Mouse (Mus musculus): Measurements from ENCODE around the gene Arhgef33. TPM values are rescaled to one million over a fixed set of nuclear protein-coding genes. Genes with fewer than 3 reads are reported as not detected.
A peak's percentile ranks its signal among the peaks of the same experiment; 100 is the strongest.

Arhgef33 gene
- polyA plus RNA-seq, 1 experiment: not detected

DNA sequence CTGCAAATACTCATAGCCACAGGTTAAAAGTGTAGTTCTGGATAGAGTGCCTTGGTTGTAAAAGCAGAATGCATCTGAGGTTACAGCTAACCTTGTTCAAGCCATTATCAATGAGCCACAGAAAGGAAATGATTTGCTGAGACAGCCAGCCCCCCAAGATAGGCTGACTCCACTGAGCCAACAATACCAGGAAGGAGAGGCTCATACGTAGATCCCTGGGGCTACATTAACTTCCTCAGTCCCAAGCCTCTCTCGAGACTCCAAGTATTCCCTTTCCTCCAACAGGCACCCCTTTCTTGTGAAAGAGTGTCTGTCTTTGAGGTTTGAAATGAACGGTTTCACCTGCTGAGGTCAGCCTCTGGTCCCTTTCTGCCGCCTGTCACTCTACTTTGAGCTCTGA lies 22.8 kb upstream of the Arhgef33 start:
- H3K36me3 ChIP-seq (ENCODE audit: control insufficient read depth, insufficient read depth, low read length, poor library complexity, severe bottlenecking): no peaks in the 10 kb centered on the region
- TF ChIP-seq POLR2A (IDR thresholded peaks at IDR 0.05; ENCODE audit: insufficient read depth, low read length): no peak
- no peak for TF ChIP-seq CTCF (IDR thresholded peaks at IDR 0.05; ENCODE audit: low read depth, low read length)
- TF ChIP-seq EP300 (IDR thresholded peaks at IDR 0.05; ENCODE audit: insufficient read depth, low read depth, low read length): no peak
- H3K27me3 ChIP-seq (ENCODE audit: control insufficient read depth, insufficient read depth, low read length, poor library complexity, severe bottlenecking): no peaks in the 10 kb centered on the region
- no peak overlapping the region for H3K27ac ChIP-seq (ENCODE audit: insufficient read depth, low read length)
- H3K4me1 ChIP-seq (ENCODE audit: control insufficient read depth, insufficient read depth, low read length): no peaks in the 10 kb centered on the region
- no peak overlapping the region for H3K9ac ChIP-seq (ENCODE audit: low read depth, poor library complexity, severe bottlenecking)
- H3K9me3 ChIP-seq (replicated peaks; ENCODE audit: control insufficient read depth, insufficient read depth, low read length, poor library complexity, severe bottlenecking): no peaks in the 10 kb centered on the region
- H3K4me3 ChIP-seq (ENCODE audit: low read depth, low read length): no peak overlapping the region

DNA sequence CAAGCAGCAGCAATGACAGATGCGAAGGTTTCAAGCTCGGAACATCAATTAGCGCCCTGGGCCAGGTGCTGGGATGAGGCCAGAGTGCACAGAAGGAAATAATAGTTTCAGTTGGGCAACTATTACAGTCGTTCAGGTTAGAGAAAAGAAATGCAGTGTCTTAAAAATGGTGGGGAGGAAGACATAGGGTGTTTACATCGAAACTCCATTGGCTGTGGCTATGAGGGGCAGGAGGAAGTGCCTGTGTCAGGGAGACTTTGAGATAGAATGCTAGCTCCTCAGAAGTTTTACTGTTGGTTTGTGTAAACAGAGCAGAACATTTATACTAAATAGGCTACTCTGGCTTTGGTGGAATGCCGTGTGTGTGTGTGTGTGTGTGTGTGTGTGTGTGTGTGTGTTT lies 19.2 kb upstream of the Arhgef33 start:
- Histone ChIP-seq H3K36me3 (ENCODE audit: control insufficient read depth, insufficient read depth, low read length, poor library complexity, severe bottlenecking) (no peaks in the 10 kb centered on the region), H3K9ac (ENCODE audit: low read depth, poor library complexity, severe bottlenecking) (no peak overlapping the region), H3K4me1 (ENCODE audit: control insufficient read depth, insufficient read depth, low read length) (no peaks in the 10 kb centered on the region), H3K4me3 (ENCODE audit: low read depth, low read length) (no peak overlapping the region), H3K27ac (ENCODE audit: insufficient read depth, low read length) (no peak overlapping the region), H3K27me3 (ENCODE audit: control insufficient read depth, insufficient read depth, low read length, poor library complexity, severe bottlenecking) (no peaks in the 10 kb centered on the region), H3K9me3 (replicated peaks; ENCODE audit: control insufficient read depth, insufficient read depth, low read length, poor library complexity, severe bottlenecking) (no peaks in the 10 kb centered on the region)
- no peak for TF ChIP-seq POLR2A (IDR thresholded peaks at IDR 0.05; ENCODE audit: insufficient read depth, low read length)
- no peak for TF ChIP-seq EP300 (IDR thresholded peaks at IDR 0.05; ENCODE audit: insufficient read depth, low read depth, low read length)
- TF ChIP-seq CTCF (IDR thresholded peaks at IDR 0.05; ENCODE audit: low read depth, low read length): no peak

DNA sequence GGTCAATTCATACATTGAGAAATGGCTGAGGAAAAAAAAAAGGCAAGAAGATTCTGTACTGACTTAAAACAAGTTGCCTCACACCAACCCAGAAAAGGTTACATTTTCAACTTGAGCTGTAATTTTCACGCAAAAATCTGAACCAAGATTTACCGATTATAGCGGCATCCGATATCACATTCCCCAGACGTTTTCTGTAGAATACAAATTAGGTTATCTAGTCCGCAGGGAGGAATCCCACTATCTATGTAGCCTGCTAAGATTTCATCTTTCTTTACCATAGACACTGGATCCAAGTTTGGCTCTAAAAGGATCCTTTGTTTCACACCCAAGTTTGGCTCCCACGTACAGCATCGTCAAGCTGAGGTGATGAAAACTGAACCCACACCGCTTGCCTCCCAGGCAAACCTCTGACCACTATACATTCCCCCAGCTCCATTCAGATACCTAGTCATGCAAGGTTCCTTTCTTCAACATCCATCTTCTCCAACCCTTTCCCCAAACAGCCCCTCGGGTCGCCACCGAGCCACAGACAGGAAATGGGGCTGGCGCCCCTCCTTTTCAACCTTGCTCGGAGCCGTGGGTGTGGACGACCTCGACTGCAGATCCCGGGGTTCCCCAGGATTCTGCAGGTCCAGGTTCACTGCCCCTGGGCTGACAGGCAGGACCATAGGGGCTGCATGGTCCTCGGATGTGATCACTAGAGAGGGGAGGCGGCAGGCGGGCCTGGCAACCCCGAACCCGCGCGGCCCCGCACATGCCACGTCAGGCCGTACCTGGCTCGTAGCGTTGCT lies 17.7 kb upstream of the Arhgef33 start:
- peak overlapping the region; percentile 71 for H3K9ac ChIP-seq (ENCODE audit: low read depth, poor library complexity, severe bottlenecking)
- no peaks in the 10 kb centered on the region for H3K36me3 ChIP-seq (ENCODE audit: control insufficient read depth, insufficient read depth, low read length, poor library complexity, severe bottlenecking)
- TF ChIP-seq EP300 (IDR thresholded peaks at IDR 0.05; ENCODE audit: insufficient read depth, low read depth, low read length) (no peak), CTCF (IDR thresholded peaks at IDR 0.05; ENCODE audit: low read depth, low read length) (no peak), POLR2A (IDR thresholded peaks at IDR 0.05; ENCODE audit: insufficient read depth, low read length) (no peak)
- H3K4me1 ChIP-seq (ENCODE audit: control insufficient read depth, insufficient read depth, low read length): no peaks in the 10 kb centered on the region
- no peaks in the 10 kb centered on the region for H3K9me3 ChIP-seq (replicated peaks; ENCODE audit: control insufficient read depth, insufficient read depth, low read length, poor library complexity, severe bottlenecking)
- H3K4me3 ChIP-seq (ENCODE audit: low read depth, low read length): peak overlapping the region; percentile 89
- H3K27me3 ChIP-seq (ENCODE audit: control insufficient read depth, insufficient read depth, low read length, poor library complexity, severe bottlenecking): no peaks in the 10 kb centered on the region
- no peak overlapping the region for H3K27ac ChIP-seq (ENCODE audit: insufficient read depth, low read length)

DNA sequence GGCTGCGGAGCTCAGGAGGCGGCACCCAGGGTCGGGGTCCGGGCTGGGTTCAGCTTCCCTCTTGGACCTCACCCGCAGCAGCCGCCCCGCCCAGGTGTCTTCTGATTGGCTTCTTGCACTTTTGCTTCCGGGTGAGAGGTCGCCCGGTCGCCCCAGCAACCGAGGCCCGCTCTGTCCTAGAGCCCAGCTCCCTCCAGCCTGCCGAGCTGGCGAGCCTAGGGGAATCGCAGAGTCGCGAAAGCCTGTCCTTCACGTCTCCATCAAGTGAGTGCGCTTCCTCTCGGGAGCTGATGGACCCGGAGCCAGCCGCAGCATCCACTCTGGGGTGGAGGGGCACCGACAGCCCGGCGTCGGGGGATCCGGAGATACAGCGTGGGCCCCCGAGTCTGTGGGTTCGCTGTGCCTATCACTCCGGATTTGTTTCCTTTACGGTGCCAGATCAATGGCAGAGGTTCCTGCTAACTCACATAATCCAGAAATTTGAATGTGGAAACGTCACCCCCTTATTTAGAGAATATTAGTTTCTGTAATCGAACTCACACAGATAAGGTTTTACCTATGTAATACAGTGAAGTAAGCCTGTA lies 17.0 kb upstream of the Arhgef33 start, which contains the start of the genes Morn2 and Dhx57:
Morn2 (plus strand) TSS at position 130 of the 584 bp plus-strand sequence.
Dhx57 (minus strand) TSS at position 403 of the 584 bp plus-strand sequence.
- Histone ChIP-seq H3K27ac (ENCODE audit: insufficient read depth, low read length) (no peak within 1 kb of the TSS), H3K4me1 (ENCODE audit: control insufficient read depth, insufficient read depth, low read length) (no peaks in the 10 kb centered on the region), H3K9me3 (replicated peaks; ENCODE audit: control insufficient read depth, insufficient read depth, low read length, poor library complexity, severe bottlenecking) (no peaks in the 10 kb centered on the region), H3K9ac (ENCODE audit: low read depth, poor library complexity, severe bottlenecking) (peak within 1 kb of the TSS; percentile 71), H3K4me3 (ENCODE audit: low read depth, low read length) (peak within 1 kb of the TSS; percentile 89), H3K27me3 (ENCODE audit: control insufficient read depth, insufficient read depth, low read length, poor library complexity, severe bottlenecking) (no peaks in the 10 kb centered on the region), H3K36me3 (ENCODE audit: control insufficient read depth, insufficient read depth, low read length, poor library complexity, severe bottlenecking) (no peaks in the 10 kb centered on the region)
- TF ChIP-seq CTCF (IDR thresholded peaks at IDR 0.05; ENCODE audit: low read depth, low read length) (no peak), POLR2A (IDR thresholded peaks at IDR 0.05; ENCODE audit: insufficient read depth, low read length) (peak; percentile 54), EP300 (IDR thresholded peaks at IDR 0.05; ENCODE audit: insufficient read depth, low read depth, low read length) (no peak)

DNA sequence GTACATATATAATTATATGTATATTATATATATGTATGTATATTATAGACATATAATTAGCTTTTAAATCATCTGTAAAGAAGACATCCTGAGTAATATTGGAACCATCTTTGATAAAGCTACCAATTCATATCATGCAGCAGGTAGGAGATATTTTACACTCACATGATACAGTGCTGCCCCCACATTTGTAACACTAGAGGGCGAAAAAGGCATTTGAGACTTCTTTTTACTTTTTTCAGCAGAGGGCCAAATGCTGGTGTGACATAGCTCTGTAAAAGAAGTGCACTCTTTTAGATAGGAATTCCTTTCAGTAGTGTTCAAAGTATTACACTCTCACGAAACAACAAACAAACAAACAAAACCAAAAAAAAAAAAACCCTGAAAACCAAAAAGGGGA lies 16.1 kb upstream of the Arhgef33 start:
- no peaks in the 10 kb centered on the region for H3K9me3 ChIP-seq (replicated peaks; ENCODE audit: control insufficient read depth, insufficient read depth, low read length, poor library complexity, severe bottlenecking)
- H3K36me3 ChIP-seq (ENCODE audit: control insufficient read depth, insufficient read depth, low read length, poor library complexity, severe bottlenecking): no peaks in the 10 kb centered on the region

DNA sequence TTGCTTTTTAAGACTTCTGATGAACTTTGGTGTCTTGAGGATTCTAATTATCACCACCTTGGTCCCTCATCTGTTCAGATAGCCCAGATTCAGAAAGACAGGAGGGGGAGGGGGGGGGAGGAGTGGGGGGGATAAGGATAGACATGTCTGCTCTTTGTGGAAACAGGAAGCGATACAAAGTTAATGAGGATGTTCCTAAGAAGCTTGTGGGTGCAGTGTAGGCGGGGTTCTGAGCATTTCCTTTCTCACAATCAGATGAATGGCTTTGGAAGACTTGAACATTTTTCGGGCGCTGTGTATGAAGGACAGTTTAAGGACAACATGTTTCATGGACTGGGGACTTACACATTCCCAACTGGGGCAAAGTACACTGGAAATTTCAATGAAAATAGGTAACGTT lies 11.9 kb upstream of the Arhgef33 start:
- Histone ChIP-seq H3K27ac (ENCODE audit: insufficient read depth, low read length) (no peak overlapping the region), H3K36me3 (ENCODE audit: control insufficient read depth, insufficient read depth, low read length, poor library complexity, severe bottlenecking) (no peaks in the 10 kb centered on the region), H3K27me3 (ENCODE audit: control insufficient read depth, insufficient read depth, low read length, poor library complexity, severe bottlenecking) (no peaks in the 10 kb centered on the region), H3K4me1 (ENCODE audit: control insufficient read depth, insufficient read depth, low read length) (no peaks in the 10 kb centered on the region), H3K4me3 (ENCODE audit: low read depth, low read length) (no peak overlapping the region), H3K9me3 (replicated peaks; ENCODE audit: control insufficient read depth, insufficient read depth, low read length, poor library complexity, severe bottlenecking) (no peaks in the 10 kb centered on the region), H3K9ac (ENCODE audit: low read depth, poor library complexity, severe bottlenecking) (no peak overlapping the region)
- TF ChIP-seq POLR2A (IDR thresholded peaks at IDR 0.05; ENCODE audit: insufficient read depth, low read length) (no peak), CTCF (IDR thresholded peaks at IDR 0.05; ENCODE audit: low read depth, low read length) (no peak), EP300 (IDR thresholded peaks at IDR 0.05; ENCODE audit: insufficient read depth, low read depth, low read length) (no peak)

More for the DNA sequence above, 16.1 kb upstream of the Arhgef33 start:
- TF ChIP-seq POLR2A (IDR thresholded peaks at IDR 0.05; ENCODE audit: insufficient read depth, low read length) (no peak), CTCF (IDR thresholded peaks at IDR 0.05; ENCODE audit: low read depth, low read length) (no peak), EP300 (IDR thresholded peaks at IDR 0.05; ENCODE audit: insufficient read depth, low read depth, low read length) (no peak)
- no peaks in the 10 kb centered on the region for H3K27me3 ChIP-seq (ENCODE audit: control insufficient read depth, insufficient read depth, low read length, poor library complexity, severe bottlenecking)
- H3K9ac ChIP-seq (ENCODE audit: low read depth, poor library complexity, severe bottlenecking): no peak overlapping the region
- no peaks in the 10 kb centered on the region for H3K4me1 ChIP-seq (ENCODE audit: control insufficient read depth, insufficient read depth, low read length)
- no peak overlapping the region for H3K27ac ChIP-seq (ENCODE audit: insufficient read depth, low read length)
- no peak overlapping the region for H3K4me3 ChIP-seq (ENCODE audit: low read depth, low read length)

Data from ES-Bruce4 (cell line).